Mouse (Mus musculus): ENCODE results near the gene Oas2.

DNA sequence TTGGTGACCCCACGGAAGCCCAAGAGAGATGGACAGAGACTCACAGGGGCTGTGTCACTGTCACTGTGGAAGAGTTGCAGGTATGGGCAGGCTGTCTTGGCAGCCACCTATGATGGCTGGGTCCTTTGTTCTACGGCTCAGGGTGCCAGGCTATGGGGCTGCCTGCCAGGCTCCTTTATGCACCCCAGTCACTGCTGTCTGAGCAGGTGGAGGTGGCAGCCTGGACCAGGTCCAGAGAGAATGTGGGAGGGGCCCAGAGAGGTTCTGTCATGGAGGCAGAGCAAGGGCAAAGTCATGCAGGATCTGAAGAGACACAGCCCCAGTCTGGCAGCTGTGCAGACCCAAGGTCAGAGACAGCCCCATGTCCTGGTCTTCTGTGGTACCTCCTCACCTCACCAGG is 46.7 kb downstream of the Oas2 start:
- TF ChIP-seq MAFK (IDR thresholded peaks at IDR 0.05; ENCODE audit: insufficient read depth, low read depth, low read length) (no peak), ZC3H11A (IDR thresholded peaks at IDR 0.05; ENCODE audit: borderline replicate concordance, low read depth, low read length) (no peak)

Data from ES-E14 (cell line).